In genomic region chr1:191065188-191065587, GRCm38 (mm10) we compare ENCODE assay signal across 27 mouse cellular contexts. TPM values are rescaled to one million over a fixed set of nuclear protein-coding genes. Genes with fewer than 3 reads are reported as not detected.
DNase-seq lines count a peak whose midpoint lies in the region; ATAC-seq lines count a peak whose summit lies in the region.
"Had no signal": no experiment of that assay in that cellular context is flagged by ENCODE, and none has a peak within 500 bp of the region (broad histone marks: within the 10 kb centered on the region; RNA-seq: fewer than 3 reads in every experiment).

No protein-coding gene starts in this region.

- 0 out of 2 replicates have a peak, but pooled peaks have one; percentile 34 for ATAC-seq in liver, embryonic 11.5 days (replicated peaks; ENCODE audit: low FRiP score)
- no peak for ATAC-seq in liver, embryonic 15.5 days (ENCODE audit: insufficient read depth)
- ATAC-seq: forebrain, embryonic 13.5 days had no signal

- H3K27ac ChIP-seq in liver, embryonic 11.5 days (ENCODE audit: low read depth, low read length), result no peak overlapping the region
- H3K27ac ChIP-seq in liver, embryonic 15.5 days (replicated peaks), result no peak overlapping the region
- no peak overlapping the region for H3K27ac ChIP-seq in hindbrain, embryonic 10.5 days
- H3K27ac ChIP-seq: forebrain, embryonic 13.5 days; hindbrain, embryonic 15.5 days; neural tube, embryonic 12.5 days had no signal

- H3K4me3 ChIP-seq in liver, embryonic 11.5 days (ENCODE audit: low read depth, low read length), result no peak overlapping the region
- H3K4me3 ChIP-seq in liver, embryonic 15.5 days (replicated peaks), result no peak overlapping the region
- no peak overlapping the region for H3K4me3 ChIP-seq in hindbrain, embryonic 10.5 days
- H3K4me3 ChIP-seq: forebrain, embryonic 13.5 days; hindbrain, embryonic 15.5 days; neural tube, embryonic 12.5 days had no signal

- peaks cover 12% of the 10 kb centered on the region for H3K4me1 ChIP-seq in liver, embryonic 11.5 days (replicated peaks; ENCODE audit: control insufficient read depth, insufficient read depth, low read length)
- H3K4me1 ChIP-seq in liver, embryonic 15.5 days (replicated peaks), result peaks cover 36% of the 10 kb centered on the region
- peaks cover 27% of the 10 kb centered on the region for H3K4me1 ChIP-seq in hindbrain, embryonic 10.5 days (replicated peaks)

- H3K36me3 ChIP-seq in liver, embryonic 11.5 days (ENCODE audit: control insufficient read depth, insufficient read depth, low read length), result peaks cover 26% of the 10 kb centered on the region
- H3K36me3 ChIP-seq in liver, embryonic 15.5 days (replicated peaks), result peaks cover 56% of the 10 kb centered on the region
- H3K36me3 ChIP-seq in hindbrain, embryonic 10.5 days, result peaks cover 56% of the 10 kb centered on the region
- H3K36me3 ChIP-seq: hindbrain, embryonic 15.5 days had no signal

- no peaks in the 10 kb centered on the region for H3K9me3 ChIP-seq in liver, embryonic 11.5 days (ENCODE audit: control insufficient read depth, low read length)
- no peaks in the 10 kb centered on the region for H3K9me3 ChIP-seq in liver, embryonic 15.5 days (replicated peaks)
- no peaks in the 10 kb centered on the region for H3K9me3 ChIP-seq in hindbrain, embryonic 10.5 days
- H3K9me3 ChIP-seq: forebrain, embryonic 13.5 days; hindbrain, embryonic 15.5 days; neural tube, embryonic 12.5 days had no signal

- no peak overlapping the region for H3K9ac ChIP-seq in liver, embryonic 11.5 days (ENCODE audit: low read depth, low read length)
- no peak overlapping the region for H3K9ac ChIP-seq in liver, embryonic 15.5 days
- H3K9ac ChIP-seq: forebrain, embryonic 13.5 days; hindbrain, embryonic 15.5 days; lung, embryonic 14.5 days; neural tube, embryonic 12.5 days had no signal

- no peak for DNase-seq in liver, embryonic 11.5 days (ENCODE audit: low spot score)
- DNase-seq in liver (no peak), R1 (ENCODE audit: low read depth, low spot score) (peak; percentile 81)
- no peak for DNase-seq in hindbrain, embryonic 10.5 days (ENCODE audit: low spot score)
- DNase-seq in thymus, postnatal 4 days, result no peak
- DNase-seq in B cell, adult 2 months, result no peak
- DNase-seq: adrenal gland, adult 8-10 months; cerebellum, adult 11-12 months; cerebellum, postnatal 10 days; gastrocnemius, postnatal 36 days; heart, postnatal 4 days; kidney, adult 8-10 months; kidney, postnatal 14 days; lung, embryonic 14.5 days; midbrain, embryonic 14.5 days; retina, postnatal 1 day; thymus, postnatal 25 days had no signal

- no peaks in the 10 kb centered on the region for H3K27me3 ChIP-seq in liver, embryonic 11.5 days (replicated peaks; ENCODE audit: control insufficient read depth, insufficient read depth, low read length)
- no peaks in the 10 kb centered on the region for H3K27me3 ChIP-seq in liver, embryonic 15.5 days
- H3K27me3 ChIP-seq in hindbrain, embryonic 10.5 days (ENCODE audit: insufficient read depth, poor library complexity, severe bottlenecking), result no peaks in the 10 kb centered on the region; the same call in 1 of the 2 replicates
- H3K27me3 ChIP-seq: forebrain, embryonic 13.5 days; hindbrain, embryonic 15.5 days; neural tube, embryonic 12.5 days had no signal

- WGBS in liver, embryonic 11.5 days, result 73% methylated on average over 4 of the region's 4 CpGs
- 66% methylated on average over 4 of the region's 4 CpGs for WGBS in liver, embryonic 15.5 days (ENCODE audit: insufficient replicate concordance)
- 90% methylated on average over 4 of the region's 4 CpGs for WGBS in hindbrain, embryonic 10.5 days

- H3K4me2 ChIP-seq in liver, embryonic 11.5 days, result peak overlapping the region; percentile 35
- peak overlapping the region; percentile 43 for H3K4me2 ChIP-seq in liver, embryonic 15.5 days
- H3K4me2 ChIP-seq: forebrain, embryonic 13.5 days; hindbrain, embryonic 15.5 days; lung, embryonic 14.5 days; neural tube, embryonic 12.5 days had no signal

RNA-seq across cellular contexts. Expression of gene Nsl1, which starts 2.4 kb away (rescaled TPM):
- polyA plus RNA-seq in liver, embryonic 11.5 days (2014; fragmentation: Nextera tagmentation; extraction: Ambion mirVana), result 27.7 and 30.7 TPM in 2 replicates
- polyA plus RNA-seq in liver, embryonic 15.5 days (2015; fragmentation: Nextera tagmentation; extraction: Ambion mirVana), result 14.3 and 14.6 TPM in 2 replicates
- polyA plus RNA-seq in hindbrain, embryonic 10.5 days (2016; fragmentation: Nextera tagmentation; extraction: Ambion mirVana), result 25.5 and 31.0 TPM in 2 replicates

RNA-seq across cellular contexts. Expression of gene Tatdn3, which starts 2.5 kb away (rescaled TPM):
- 14.4 and 17.2 TPM in 2 replicates for polyA plus RNA-seq in liver, embryonic 11.5 days (2014; fragmentation: Nextera tagmentation; extraction: Ambion mirVana)
- polyA plus RNA-seq in liver, embryonic 15.5 days (2015; fragmentation: Nextera tagmentation; extraction: Ambion mirVana), result 5.6 and 6.7 TPM in 2 replicates
- 9.9 and 13.9 TPM in 2 replicates for polyA plus RNA-seq in hindbrain, embryonic 10.5 days (2016; fragmentation: Nextera tagmentation; extraction: Ambion mirVana)

RNA-seq across cellular contexts. Expression of gene Spata45, which starts 28.7 kb away (rescaled TPM):
- not detected in 2 replicates for polyA plus RNA-seq in liver, embryonic 11.5 days (2014; fragmentation: Nextera tagmentation; extraction: Ambion mirVana)
- not detected in 2 replicates for polyA plus RNA-seq in liver, embryonic 15.5 days (2015; fragmentation: Nextera tagmentation; extraction: Ambion mirVana)
- not detected in 2 replicates for polyA plus RNA-seq in hindbrain, embryonic 10.5 days (2016; fragmentation: Nextera tagmentation; extraction: Ambion mirVana)
- polyA plus RNA-seq: cortical plate, adult 2 months; embryonic facial prominence, embryonic 11.5 days; forebrain, embryonic 13.5 days; heart, embryonic 16.5 days; hindbrain, embryonic 15.5 days; intestine, embryonic 14.5 days; limb, embryonic 14.5 days; lung, embryonic 14.5 days; midbrain, embryonic 14.5 days; spleen, adult 2 months had no signal

RNA-seq across cellular contexts. Expression of gene Batf3, which starts 32.5 kb away (rescaled TPM):
- 5.7 and 6.0 TPM in 2 replicates for polyA plus RNA-seq in liver, embryonic 11.5 days (2014; fragmentation: Nextera tagmentation; extraction: Ambion mirVana)
- polyA plus RNA-seq in liver, embryonic 15.5 days (2015; fragmentation: Nextera tagmentation; extraction: Ambion mirVana), result 1.9 and 2.0 TPM in 2 replicates
- polyA plus RNA-seq in hindbrain, embryonic 10.5 days (2016; fragmentation: Nextera tagmentation; extraction: Ambion mirVana), result 4.8 and 5.2 TPM in 2 replicates

RNA-seq across cellular contexts. Expression of gene Flvcr1, which starts 39.2 kb away (rescaled TPM):
- polyA plus RNA-seq in liver, embryonic 11.5 days (2014; fragmentation: Nextera tagmentation; extraction: Ambion mirVana), result 11.8 and 12.1 TPM in 2 replicates
- polyA plus RNA-seq in liver, embryonic 15.5 days (2015; fragmentation: Nextera tagmentation; extraction: Ambion mirVana), result 2.5 and 3.4 TPM in 2 replicates
- 6.4 and 6.9 TPM in 2 replicates for polyA plus RNA-seq in hindbrain, embryonic 10.5 days (2016; fragmentation: Nextera tagmentation; extraction: Ambion mirVana)
